Mouse (Mus musculus) adrenal gland, postnatal 36 days (tissue): Measurements from ENCODE around the gene Smok2a. TPM values are rescaled to one million over a fixed set of nuclear protein-coding genes. Genes with fewer than 3 reads are reported as not detected.
"Not testable (repeated sequence)": the region's sequence is repeated elsewhere in the genome, so short reads cannot be mapped to it uniquely, and the experiment has no call there.

Experiments
- DNase-seq, 2 experiments: peaks; one replicate each; pipeline ENCODE4 v3.0.0; 2021; ENCODE audit warnings: mixed read lengths in 1 of 2
- long read RNA-seq, 2 experiments: library from polyadenylated mRNA; stranded (forward); transcript quantifications; one replicate each; pipeline ENCODE4 v2.0.0; 2021; ENCODE audit warnings: borderline sequencing depth in 2 of 2
- total RNA-seq, 2 experiments: library from RNA; stranded (reverse); gene quantifications; 2 replicates each; pipeline ENCODE4 v1.2.3; 2021

Gene Smok2a
- total RNA-seq = not detected
- long read RNA-seq, experiment 1 = 0 reads
- long read RNA-seq, experiment 2 = 0 reads

DNA sequence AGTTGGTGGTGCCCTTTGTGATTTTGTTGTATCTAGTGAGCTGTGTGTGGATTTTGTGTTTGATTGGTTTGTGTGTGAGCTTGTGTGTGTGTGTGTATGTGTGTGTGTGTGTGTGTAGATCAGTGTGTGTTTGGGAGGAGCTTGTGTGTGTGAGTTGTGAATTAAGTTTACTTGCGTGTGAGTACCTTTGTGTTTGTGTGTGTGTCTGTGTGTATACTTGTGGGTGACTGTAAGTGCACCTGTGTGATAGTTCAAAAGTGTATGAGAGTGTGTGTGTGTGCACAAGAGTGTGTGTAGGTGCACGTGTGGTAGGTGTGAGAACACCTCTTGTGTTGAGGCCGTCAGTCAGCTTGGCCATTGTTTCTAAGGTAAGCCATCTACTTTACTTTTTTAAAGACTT lies at the start of gene Smok2a:
Smok2a (plus strand) TSS at position 301 of the 400 bp plus-strand sequence.
- DNase-seq = no peak

GRCm38 (mm10) chr17:13173578-13173977 lies 47.4 kb upstream of the Smok2a start:
- not testable (repeated sequence) for DNase-seq

GRCm38 (mm10) chr17:13174029-13174428 lies 47.0 kb upstream of the Smok2a start:
- peak in 1 of 2 experiments; percentile 22 for DNase-seq

GRCm38 (mm10) chr17:13175609-13176008 lies 45.4 kb upstream of the Smok2a start:
- not testable (repeated sequence) for DNase-seq

- not testable (repeated sequence) for DNase-seq
Measured at GRCm38 (mm10) chr17:13177796-13178195, 43.2 kb upstream of the Smok2a start.

- not testable (repeated sequence) for DNase-seq
Measured at GRCm38 (mm10) chr17:13179021-13179420, 42.0 kb upstream of the Smok2a start.

DNA sequence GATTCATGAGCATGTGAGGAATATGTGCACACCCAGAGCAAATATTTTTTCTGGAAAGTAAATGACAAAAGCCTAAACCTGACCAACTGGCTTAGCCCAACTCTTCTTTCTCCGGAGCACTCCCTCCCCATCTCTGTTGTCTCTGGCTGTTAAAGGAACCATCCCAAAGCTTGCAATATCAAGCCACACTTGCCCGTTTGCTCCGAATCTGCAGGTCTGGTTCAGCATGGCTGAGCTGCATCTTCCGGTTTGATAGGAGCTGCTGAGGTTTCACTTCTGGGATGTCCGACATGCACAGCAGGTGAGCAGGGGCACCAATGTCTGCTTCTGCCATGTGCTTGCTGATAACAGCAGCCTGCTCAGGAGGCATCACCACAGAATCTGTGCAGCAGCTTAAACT lies 40.5 kb upstream of the Smok2a start:
- not testable (repeated sequence) for DNase-seq

DNA sequence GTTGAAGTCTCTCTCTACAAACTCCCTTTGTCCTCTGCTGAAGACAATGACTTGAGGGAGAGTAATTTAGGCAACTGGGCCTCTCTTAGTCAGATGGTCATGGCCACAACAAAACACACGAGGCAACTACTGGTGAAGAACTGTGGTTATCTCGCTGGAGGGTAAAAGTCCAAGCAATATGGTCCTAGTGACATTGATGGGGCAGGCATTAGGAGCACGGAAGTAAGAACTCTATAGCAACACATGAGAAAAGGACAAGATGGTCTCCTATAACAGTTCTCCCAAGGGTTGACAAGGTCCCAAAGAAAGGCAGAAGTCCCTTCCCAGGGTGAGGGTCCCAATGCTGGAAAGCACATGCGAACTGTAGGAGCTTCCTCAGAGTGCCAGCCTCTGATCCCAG lies 38.3 kb upstream of the Smok2a start:
- not testable (repeated sequence) for DNase-seq

GRCm38 (mm10) chr17:13184514-13184913 lies 36.5 kb upstream of the Smok2a start:
- DNase-seq = not testable (repeated sequence)

GRCm38 (mm10) chr17:13186541-13186940 lies 34.4 kb upstream of the Smok2a start:
- DNase-seq = not testable (repeated sequence)

DNA sequence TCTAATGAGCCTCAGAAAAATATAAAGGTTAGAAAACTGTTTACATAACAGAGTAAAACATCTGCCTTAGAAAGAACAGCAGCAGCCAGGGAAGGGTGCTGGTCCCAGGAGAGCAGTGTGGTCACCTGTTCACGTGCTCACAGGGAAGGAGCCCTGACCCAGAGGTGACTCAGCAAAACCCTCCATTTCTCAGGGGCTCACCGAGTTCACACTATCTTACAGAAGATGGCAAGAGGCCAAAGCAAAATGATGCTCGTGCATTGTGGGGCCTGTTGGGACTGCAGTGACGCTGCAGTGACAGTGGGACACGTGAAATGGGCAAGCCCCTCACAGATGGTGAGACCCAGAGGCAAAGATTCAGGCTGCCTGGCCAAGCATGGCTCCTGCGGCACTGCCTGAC lies 33.4 kb upstream of the Smok2a start:
- DNase-seq = not testable (repeated sequence)

DNA sequence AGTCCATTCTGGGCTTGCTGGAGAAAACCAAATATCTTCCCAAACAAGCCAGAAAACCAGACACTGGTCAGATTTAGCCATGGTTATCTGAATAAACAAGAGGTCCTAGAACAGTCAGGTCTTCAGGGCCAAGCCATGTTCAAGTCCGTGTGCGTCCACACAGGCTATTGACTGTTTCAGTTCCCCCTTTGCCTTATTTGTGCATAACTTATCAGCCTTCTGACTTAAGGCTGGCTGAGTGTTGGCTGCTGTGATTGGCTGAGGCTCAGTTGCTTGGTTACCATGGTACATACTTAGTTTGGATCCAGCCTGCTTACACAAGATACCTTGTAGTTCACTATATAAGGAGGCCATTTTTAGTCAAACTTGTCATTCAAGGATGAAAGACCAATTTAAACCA lies 32.1 kb upstream of the Smok2a start:
- DNase-seq = not testable (repeated sequence)

GRCm38 (mm10) chr17:13190836-13191583 lies 30.0 kb upstream of the Smok2a start:
- DNase-seq = not testable (repeated sequence)

GRCm38 (mm10) chr17:13196486-13196885 lies 24.5 kb upstream of the Smok2a start:
- DNase-seq = not testable (repeated sequence)

GRCm38 (mm10) chr17:13198812-13199211 lies 22.2 kb upstream of the Smok2a start:
- DNase-seq = not testable (repeated sequence)

- DNase-seq = peak in 1 of 2 experiments; percentile 18
Measured at GRCm38 (mm10) chr17:13199880-13200409, 21.0 kb upstream of the Smok2a start.

DNA sequence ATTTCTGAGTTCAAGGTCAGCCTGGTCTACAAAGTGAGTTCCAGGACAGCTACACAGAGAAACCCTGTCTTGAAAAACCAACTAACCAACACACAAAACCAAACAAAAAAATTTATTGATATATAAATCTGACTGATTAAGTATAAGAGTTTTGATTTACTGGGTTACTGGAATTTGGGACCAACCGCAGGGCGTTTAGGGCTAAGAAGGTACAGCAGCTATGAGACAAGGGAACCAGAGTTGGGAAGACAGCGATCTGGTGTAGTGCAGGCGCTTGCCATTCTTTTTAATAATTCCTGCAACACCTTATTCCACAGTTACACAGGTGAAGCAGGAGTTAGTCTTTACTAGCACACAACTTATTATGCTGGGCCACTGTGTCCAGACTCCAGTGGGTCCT lies 19.4 kb upstream of the Smok2a start:
- not testable (repeated sequence) for DNase-seq

DNA sequence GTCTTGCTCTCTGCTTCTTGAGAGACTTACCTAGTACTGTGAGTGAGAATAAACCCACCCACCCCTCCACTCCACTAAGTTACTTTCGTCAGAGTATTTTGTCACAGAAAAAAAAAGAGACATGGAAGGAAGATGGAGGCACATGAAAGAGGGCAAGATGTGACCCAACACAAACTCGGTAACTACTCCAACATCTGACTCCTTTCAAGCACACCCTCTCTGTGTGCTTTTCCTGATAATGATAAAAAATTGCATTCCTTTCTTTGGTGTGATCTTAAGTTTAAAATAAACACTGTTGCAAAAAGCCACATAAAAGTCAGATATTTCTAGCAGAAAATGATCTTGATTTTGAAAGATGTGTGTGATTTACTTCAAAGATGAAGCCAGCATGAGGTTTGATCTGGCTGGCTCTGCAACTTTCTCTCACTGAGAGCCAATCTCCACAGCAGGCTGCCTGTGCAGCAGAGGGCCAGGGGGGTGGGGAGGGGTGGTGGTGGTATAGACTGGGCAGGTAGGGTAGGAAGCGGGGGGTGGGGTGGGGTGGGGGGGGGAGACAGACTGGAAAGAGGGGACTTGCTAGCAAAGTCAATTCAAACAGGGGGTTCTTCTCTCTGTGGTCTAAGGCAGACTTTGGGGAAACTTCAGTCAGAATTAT lies 18.4 kb upstream of the Smok2a start:
- not testable (repeated sequence) for DNase-seq

DNA sequence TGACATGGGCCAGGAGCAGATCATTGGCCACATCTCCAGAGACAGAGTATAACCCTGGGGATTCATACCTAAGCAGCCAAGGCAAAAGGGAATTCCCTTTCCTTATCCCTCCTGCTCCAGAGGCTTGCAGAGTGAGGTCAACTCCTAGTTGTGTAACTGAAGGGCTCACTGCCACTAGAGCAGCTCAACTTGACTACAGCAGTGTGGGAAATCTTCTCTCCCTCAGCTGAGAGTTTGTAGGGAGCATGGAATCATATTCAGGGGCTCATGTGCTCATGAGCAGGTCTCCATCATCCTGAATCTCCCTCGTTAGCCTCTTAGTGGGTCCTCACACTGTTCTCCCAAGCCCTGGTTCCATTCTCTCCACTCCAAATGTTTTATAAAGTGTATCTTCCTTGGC lies 15.7 kb upstream of the Smok2a start:
- DNase-seq = not testable (repeated sequence)

GRCm38 (mm10) chr17:13206491-13206890 lies 14.5 kb upstream of the Smok2a start:
- no peak for DNase-seq

- DNase-seq = not testable (repeated sequence)
Measured at GRCm38 (mm10) chr17:13208460-13208859, 12.5 kb upstream of the Smok2a start.

GRCm38 (mm10) chr17:13212136-13212850 lies 8.7 kb upstream of the Smok2a start:
- DNase-seq = no peak
